Mouse (Mus musculus): ENCODE measurements around the gene Stat5a. TPM values are rescaled to one million over a fixed set of nuclear protein-coding genes. Genes with fewer than 3 reads are reported as not detected.

Stat5a gene
- polyA plus RNA-seq, 1 experiment: 1.5 TPM

DNA sequence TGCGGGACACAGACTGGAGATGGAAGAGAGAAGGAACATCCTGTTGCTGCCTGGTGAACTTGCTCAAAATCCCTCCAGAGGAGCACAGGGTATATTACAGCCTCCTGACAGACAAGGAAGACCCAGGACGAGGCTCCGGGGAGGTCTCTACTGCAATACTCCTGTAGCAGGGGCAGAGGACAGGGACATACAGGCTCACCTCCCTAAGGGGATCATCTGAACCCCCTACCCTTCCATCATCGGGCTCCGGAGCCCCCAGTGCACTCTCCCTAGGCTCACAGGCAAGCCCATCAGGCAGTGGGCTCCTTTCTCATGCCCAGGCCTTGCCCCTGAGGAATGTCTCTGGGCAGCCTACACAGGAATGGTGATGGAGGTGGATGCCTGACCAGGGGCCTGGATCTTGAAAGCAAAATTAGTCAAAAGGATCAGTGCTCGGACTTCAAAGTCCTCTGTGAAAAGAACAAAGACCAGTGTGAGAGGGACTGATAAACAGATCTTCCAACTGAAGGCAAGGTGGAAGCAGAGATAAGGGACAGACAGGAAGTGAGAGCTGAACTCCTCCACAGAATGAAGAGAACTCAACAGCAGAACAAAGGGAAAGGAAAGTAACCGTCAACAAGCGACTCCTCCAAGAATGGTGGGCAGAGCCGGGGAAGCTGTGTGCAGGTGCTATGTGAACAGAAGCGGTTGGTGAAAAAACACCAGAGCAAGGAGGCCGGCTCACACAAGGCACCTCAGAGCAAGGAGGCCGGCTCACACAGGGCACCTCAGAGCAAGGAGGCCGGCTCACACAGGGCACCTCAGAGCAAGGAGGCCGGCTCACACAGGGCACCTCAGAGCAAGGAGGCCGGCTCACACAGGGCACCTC lies 32.3 kb downstream of the Stat5a start:
- no peak overlapping the region for H3K27ac ChIP-seq (ENCODE audit: insufficient read depth, low read length)
- H3K4me3 ChIP-seq (ENCODE audit: insufficient read depth, low read length): no peak overlapping the region
- TF ChIP-seq CTCF (IDR thresholded peaks at IDR 0.05; ENCODE audit: extremely low read depth, insufficient read depth, low read length) (no peak), POLR2A (IDR thresholded peaks at IDR 0.05; ENCODE audit: extremely low read depth, insufficient read depth, low read length) (no peak)
- peaks cover 1% of the 10 kb centered on the region; the same call in 1 of the 2 replicates for H3K4me1 ChIP-seq (ENCODE audit: control insufficient read depth, insufficient read depth, low read length)

DNA sequence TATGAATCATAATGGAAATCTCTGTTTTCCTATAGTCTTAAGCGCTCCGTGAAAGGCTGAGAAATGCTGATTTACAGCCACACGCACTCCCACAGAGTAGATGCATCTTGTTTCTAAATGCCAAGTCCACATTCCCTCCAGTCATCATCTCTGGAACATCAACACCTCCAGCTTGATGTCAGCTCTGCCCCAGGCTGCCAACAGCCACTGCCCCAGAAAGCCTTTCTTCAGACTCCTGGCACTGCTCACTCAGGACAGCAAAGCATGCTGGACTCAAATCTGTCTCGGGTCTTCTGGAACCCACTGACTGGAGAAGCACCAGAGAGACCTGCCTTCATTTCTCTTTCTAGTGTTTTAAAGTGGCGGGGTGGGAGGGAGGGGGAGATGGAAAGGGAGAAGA lies 33.3 kb downstream of the Stat5a start:
- TF ChIP-seq POLR2A (IDR thresholded peaks at IDR 0.05; ENCODE audit: extremely low read depth, insufficient read depth, low read length): no peak
- TF ChIP-seq CTCF (IDR thresholded peaks at IDR 0.05; ENCODE audit: extremely low read depth, insufficient read depth, low read length): no peak
- H3K4me1 ChIP-seq (ENCODE audit: control insufficient read depth, insufficient read depth, low read length): peaks cover 1% of the 10 kb centered on the region; the same call in 1 of the 2 replicates
- H3K27ac ChIP-seq (ENCODE audit: insufficient read depth, low read length): no peak overlapping the region
- H3K4me3 ChIP-seq (ENCODE audit: insufficient read depth, low read length): no peak overlapping the region

- Histone ChIP-seq H3K27ac (ENCODE audit: insufficient read depth, low read length) (no peak overlapping the region), H3K4me3 (ENCODE audit: insufficient read depth, low read length) (no peak overlapping the region)
- peak; percentile 100 for TF ChIP-seq CTCF (IDR thresholded peaks at IDR 0.05; ENCODE audit: extremely low read depth, insufficient read depth, low read length)
- no peak for TF ChIP-seq POLR2A (IDR thresholded peaks at IDR 0.05; ENCODE audit: extremely low read depth, insufficient read depth, low read length)
These were observed 34.3 kb downstream of the Stat5a start for GRCm38 (mm10) chr11:100893482-100893881.

DNA sequence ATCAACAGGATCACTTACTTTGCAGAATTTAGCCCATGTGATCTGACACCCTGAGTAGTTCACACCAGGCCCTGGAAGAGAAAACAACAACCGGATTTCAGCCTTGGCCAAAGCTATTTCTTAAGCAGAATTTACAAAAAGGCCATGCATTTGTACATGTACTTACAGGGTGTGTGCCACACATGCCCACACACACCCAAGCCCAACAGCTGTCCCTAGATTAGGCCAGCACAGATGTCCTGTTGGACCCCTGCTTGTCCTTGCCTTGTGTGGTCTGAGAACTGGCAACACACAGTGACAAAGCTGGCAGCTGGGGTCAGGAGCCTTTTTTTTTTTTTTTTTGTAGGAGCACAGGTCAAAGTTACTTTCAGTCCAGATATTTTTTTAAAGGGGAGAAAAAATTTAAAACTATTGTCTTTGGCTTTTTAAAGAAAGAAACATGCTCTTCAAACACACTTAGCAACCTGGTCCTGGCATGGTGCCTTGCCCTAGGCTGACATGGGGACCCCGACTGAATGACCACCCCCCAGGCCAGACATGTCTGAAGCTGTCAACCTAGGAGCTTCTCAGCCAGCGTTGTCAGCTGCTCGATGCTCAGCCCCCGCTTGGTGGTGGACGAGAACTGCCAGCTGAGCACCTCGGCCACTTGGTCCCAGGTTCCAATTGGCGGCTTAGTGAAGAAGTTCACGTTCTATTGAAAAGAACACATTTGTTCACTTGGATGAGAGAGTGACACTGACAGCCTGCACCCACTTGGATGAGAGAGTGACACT lies 35.2 kb downstream of the Stat5a start:
- Histone ChIP-seq H3K27ac (ENCODE audit: insufficient read depth, low read length) (no peak overlapping the region), H3K4me3 (ENCODE audit: insufficient read depth, low read length) (no peak overlapping the region), H3K4me1 (ENCODE audit: control insufficient read depth, insufficient read depth, low read length) (peaks cover 1% of the 10 kb centered on the region; the same call in 1 of the 2 replicates)
- TF ChIP-seq POLR2A (IDR thresholded peaks at IDR 0.05; ENCODE audit: extremely low read depth, insufficient read depth, low read length) (no peak), CTCF (IDR thresholded peaks at IDR 0.05; ENCODE audit: extremely low read depth, insufficient read depth, low read length) (no peak)

More at GRCm38 (mm10) chr11:100893482-100893881, 34.3 kb downstream of the Stat5a start:
- peaks cover 1% of the 10 kb centered on the region; the same call in 1 of the 2 replicates for H3K4me1 ChIP-seq (ENCODE audit: control insufficient read depth, insufficient read depth, low read length)

GRCm38 (mm10) chr11:100896078-100896477 lies 36.9 kb downstream of the Stat5a start:
- peaks cover 1% of the 10 kb centered on the region; the same call in 1 of the 2 replicates for H3K4me1 ChIP-seq (ENCODE audit: control insufficient read depth, insufficient read depth, low read length)
- no peak for TF ChIP-seq CTCF (IDR thresholded peaks at IDR 0.05; ENCODE audit: extremely low read depth, insufficient read depth, low read length)
- no peak for TF ChIP-seq POLR2A (IDR thresholded peaks at IDR 0.05; ENCODE audit: extremely low read depth, insufficient read depth, low read length)

DNA sequence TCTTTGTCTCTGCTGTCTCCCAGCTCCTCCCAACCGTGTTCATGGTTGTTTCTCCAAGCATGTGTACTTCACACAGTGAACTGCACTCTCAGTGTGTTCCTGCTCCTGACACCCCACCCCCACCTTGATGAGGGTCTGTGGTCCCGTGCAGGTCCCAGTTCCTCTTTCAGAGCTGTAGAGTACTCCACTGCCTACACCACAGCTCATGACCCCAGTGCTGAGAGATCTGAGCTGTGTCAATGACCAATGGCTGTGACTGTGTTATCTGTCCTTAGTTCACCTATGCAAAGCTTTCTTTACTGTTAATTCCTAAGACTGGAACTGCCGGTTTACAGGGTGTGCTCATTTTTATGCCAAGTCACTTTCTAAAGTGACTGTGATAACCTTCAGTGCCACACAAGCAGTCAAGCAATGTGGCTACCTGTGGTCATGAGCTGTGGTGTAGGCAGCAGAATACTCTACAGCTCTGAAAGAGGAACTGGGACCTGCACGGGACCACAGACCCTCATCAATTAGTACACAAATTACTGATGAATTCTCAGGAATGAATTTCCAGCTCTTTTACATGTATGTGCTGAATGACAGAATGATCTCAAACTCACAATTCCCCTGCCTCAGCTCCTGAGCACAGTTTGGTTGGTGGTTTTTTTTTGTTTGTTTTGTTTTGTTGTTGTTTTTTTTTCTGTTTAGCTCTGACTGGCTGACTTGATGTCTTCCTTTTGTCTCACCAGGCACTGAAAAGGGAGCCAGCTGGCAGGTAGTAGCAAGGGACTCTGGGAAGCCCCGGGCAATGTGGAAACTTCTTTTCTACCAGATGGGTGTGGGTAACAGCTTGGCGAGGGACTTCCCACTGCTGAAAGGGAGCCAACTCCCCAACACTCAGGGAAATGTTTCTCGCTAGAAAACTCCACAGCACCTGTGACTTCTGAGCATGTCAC lies 38.4 kb downstream of the Stat5a start:
- no peak overlapping the region for H3K4me3 ChIP-seq (ENCODE audit: insufficient read depth, low read length)
- no peaks in the 10 kb centered on the region for H3K4me1 ChIP-seq (ENCODE audit: control insufficient read depth, insufficient read depth, low read length)
- no peak for TF ChIP-seq CTCF (IDR thresholded peaks at IDR 0.05; ENCODE audit: extremely low read depth, insufficient read depth, low read length)
- TF ChIP-seq POLR2A (IDR thresholded peaks at IDR 0.05; ENCODE audit: extremely low read depth, insufficient read depth, low read length): no peak
- no peak overlapping the region for H3K27ac ChIP-seq (ENCODE audit: insufficient read depth, low read length)

More at GRCm38 (mm10) chr11:100896078-100896477, 36.9 kb downstream of the Stat5a start:
- Histone ChIP-seq H3K4me3 (ENCODE audit: insufficient read depth, low read length) (no peak overlapping the region), H3K27ac (ENCODE audit: insufficient read depth, low read length) (no peak overlapping the region)

- H3K27ac ChIP-seq (ENCODE audit: insufficient read depth, low read length): no peak overlapping the region
- no peak for TF ChIP-seq POLR2A (IDR thresholded peaks at IDR 0.05; ENCODE audit: extremely low read depth, insufficient read depth, low read length)
- no peak for TF ChIP-seq CTCF (IDR thresholded peaks at IDR 0.05; ENCODE audit: extremely low read depth, insufficient read depth, low read length)
- no peak overlapping the region for H3K4me3 ChIP-seq (ENCODE audit: insufficient read depth, low read length)
- no peaks in the 10 kb centered on the region for H3K4me1 ChIP-seq (ENCODE audit: control insufficient read depth, insufficient read depth, low read length)
These were observed 39.5 kb downstream of the Stat5a start for GRCm38 (mm10) chr11:100898441-100899199.

- no peaks in the 10 kb centered on the region for H3K4me1 ChIP-seq (ENCODE audit: control insufficient read depth, insufficient read depth, low read length)
- no peak overlapping the region for H3K4me3 ChIP-seq (ENCODE audit: insufficient read depth, low read length)
- TF ChIP-seq POLR2A (IDR thresholded peaks at IDR 0.05; ENCODE audit: extremely low read depth, insufficient read depth, low read length) (no peak), CTCF (IDR thresholded peaks at IDR 0.05; ENCODE audit: extremely low read depth, insufficient read depth, low read length) (no peak)
- H3K27ac ChIP-seq (ENCODE audit: insufficient read depth, low read length): no peak overlapping the region
These were observed 45.6 kb downstream of the Stat5a start for GRCm38 (mm10) chr11:100904580-100905351.

Measured in cortical plate, adult 2 months (tissue).